Mouse (Mus musculus): Measurements from ENCODE around the gene Sestd1. TPM values are rescaled to one million over a fixed set of nuclear protein-coding genes. Genes with fewer than 3 reads are reported as not detected.

The Sestd1 gene
- total and polyA plus RNA-seq, 2 experiments from 2014 or later, result 21.0 to 41.3 TPM

DNA sequence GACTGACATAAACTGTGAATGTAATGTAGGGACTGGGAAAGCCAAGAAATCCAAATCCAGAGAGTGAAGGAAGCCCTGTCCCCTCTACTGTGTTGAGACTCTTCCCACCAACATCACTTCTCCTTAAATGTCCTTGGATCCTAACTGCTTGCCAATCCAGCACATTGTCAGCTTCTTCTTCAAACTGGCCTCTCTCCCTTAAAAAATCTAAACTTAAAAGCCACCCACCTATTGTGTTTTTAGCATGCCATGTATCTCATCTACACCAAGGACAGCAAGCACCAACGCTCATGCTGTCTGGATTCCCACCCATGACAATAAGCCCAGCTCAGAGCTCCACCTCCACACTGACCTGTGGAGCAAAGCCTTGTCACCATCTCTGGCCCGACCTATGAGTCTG is 7.4 kb downstream of the Sestd1 start:
- ATAC-seq, result no peak
- H3K9ac ChIP-seq (replicated peaks; ENCODE audit: low read length), result no peak overlapping the region
- H3K27me3 ChIP-seq (ENCODE audit: insufficient read depth, low read length), result no peaks in the 10 kb centered on the region
- TF ChIP-seq CTCF (IDR thresholded peaks at IDR 0.05; ENCODE audit: low read depth), result no peak
- H3K4me1 ChIP-seq (ENCODE audit: insufficient read depth, low read length), result peaks cover 10% of the 10 kb centered on the region; the same call in 1 of the 2 replicates
- DNase-seq (ENCODE audit: low spot score), result no peak
- no peaks in the 10 kb centered on the region for H3K36me3 ChIP-seq (ENCODE audit: insufficient read depth, low read length)
- no peak overlapping the region for H3K27ac ChIP-seq
- no peaks in the 10 kb centered on the region for H3K9me3 ChIP-seq (ENCODE audit: low read length)
- no peak overlapping the region for H3K4me2 ChIP-seq (ENCODE audit: low read depth, low read length)
- H3K4me3 ChIP-seq (ENCODE audit: low read length), result no peak overlapping the region
- 93% methylated on average over 2 of the region's 2 CpGs for WGBS

DNA sequence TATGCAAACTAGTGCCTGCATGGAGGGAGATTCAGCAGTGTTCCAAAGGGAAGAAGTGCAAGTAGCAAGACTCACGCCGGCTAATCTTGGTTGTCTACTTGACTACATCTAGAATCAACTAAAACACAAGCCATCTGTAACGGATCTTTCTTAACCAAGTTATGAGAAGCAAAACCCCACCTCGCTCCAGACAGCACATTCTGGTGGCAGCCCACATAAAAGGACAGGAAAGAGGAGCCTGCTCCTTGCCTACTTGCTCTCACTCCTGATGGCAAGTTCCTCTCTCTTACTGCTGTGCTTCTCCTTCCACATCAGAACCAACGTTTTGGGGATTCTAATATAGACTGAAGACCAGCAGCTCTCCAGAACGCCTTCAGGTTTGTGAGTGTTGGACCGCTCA is 9.6 kb downstream of the Sestd1 start:
- Histone ChIP-seq H3K9ac (replicated peaks; ENCODE audit: low read length) (no peak overlapping the region), H3K27me3 (ENCODE audit: insufficient read depth, low read length) (no peaks in the 10 kb centered on the region), H3K4me1 (ENCODE audit: insufficient read depth, low read length) (peaks cover 14% of the 10 kb centered on the region; the same call in 1 of the 2 replicates), H3K27ac (no peak overlapping the region), H3K4me2 (ENCODE audit: low read depth, low read length) (no peak overlapping the region), H3K4me3 (ENCODE audit: low read length) (no peak overlapping the region), H3K36me3 (ENCODE audit: insufficient read depth, low read length) (no peaks in the 10 kb centered on the region), H3K9me3 (ENCODE audit: low read length) (no peaks in the 10 kb centered on the region)
- ATAC-seq, result no peak
- no peak for DNase-seq (ENCODE audit: low spot score)
- TF ChIP-seq CTCF (IDR thresholded peaks at IDR 0.05; ENCODE audit: low read depth), result no peak
- WGBS, result 90% methylated on average over 7 of the region's 7 CpGs

GRCm38 (mm10) chr2:77270136-77270535 is 10.3 kb downstream of the Sestd1 start:
- no peak for TF ChIP-seq CTCF (IDR thresholded peaks at IDR 0.05; ENCODE audit: low read depth)
- Histone ChIP-seq H3K9me3 (ENCODE audit: low read length) (no peaks in the 10 kb centered on the region), H3K36me3 (ENCODE audit: insufficient read depth, low read length) (no peaks in the 10 kb centered on the region), H3K27me3 (ENCODE audit: insufficient read depth, low read length) (no peaks in the 10 kb centered on the region), H3K4me3 (ENCODE audit: low read length) (no peak overlapping the region), H3K27ac (no peak overlapping the region), H3K4me2 (ENCODE audit: low read depth, low read length) (no peak overlapping the region), H3K4me1 (ENCODE audit: insufficient read depth, low read length) (peaks cover 14% of the 10 kb centered on the region; the same call in 1 of the 2 replicates), H3K9ac (replicated peaks; ENCODE audit: low read length) (no peak overlapping the region)
- ATAC-seq, result no peak
- no peak for DNase-seq (ENCODE audit: low spot score)
- 82% methylated on average over 1 of the region's 1 CpGs for WGBS

DNA sequence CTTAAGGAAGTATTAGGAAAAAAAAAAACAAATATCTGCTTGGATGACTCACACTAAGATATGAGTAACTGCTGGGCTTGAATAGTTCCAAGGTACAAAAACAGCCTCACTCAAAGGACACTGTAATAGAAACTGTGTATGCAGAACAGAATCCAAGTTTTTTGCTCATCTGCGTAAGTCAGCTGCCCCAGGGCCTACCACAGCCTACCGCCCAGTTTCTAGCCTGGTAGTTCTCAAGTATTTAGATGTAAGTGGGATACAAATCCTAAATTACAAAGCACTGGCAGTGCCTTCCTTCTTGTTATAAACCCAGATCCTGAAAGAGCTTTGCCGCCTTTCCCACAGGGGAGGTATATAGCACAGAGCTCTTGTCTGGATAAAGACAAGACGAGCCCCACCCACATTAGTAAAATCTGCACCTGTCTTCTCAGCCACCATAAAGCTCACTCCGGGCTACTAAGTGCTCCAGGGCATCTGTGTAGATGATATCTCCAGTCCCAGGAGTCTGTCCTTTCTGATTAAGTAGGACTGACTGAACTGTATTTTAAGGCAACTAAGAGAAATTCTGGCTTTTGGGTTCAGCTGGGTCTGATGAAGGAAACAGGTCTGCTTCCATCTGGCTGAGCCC is 11.7 kb downstream of the Sestd1 start:
- H3K36me3 ChIP-seq (ENCODE audit: insufficient read depth, low read length), result no peaks in the 10 kb centered on the region
- H3K27ac ChIP-seq, result peak overlapping the region; percentile 32; the same call in 1 of the 2 replicates
- no peak for TF ChIP-seq CTCF (IDR thresholded peaks at IDR 0.05; ENCODE audit: low read depth)
- DNase-seq (ENCODE audit: low spot score) (no peak), ATAC-seq (no peak)
- no peak overlapping the region for H3K4me2 ChIP-seq (ENCODE audit: low read depth, low read length)
- H3K9me3 ChIP-seq (ENCODE audit: low read length), result no peaks in the 10 kb centered on the region
- H3K27me3 ChIP-seq (ENCODE audit: insufficient read depth, low read length), result no peaks in the 10 kb centered on the region
- no peak overlapping the region for H3K9ac ChIP-seq (replicated peaks; ENCODE audit: low read length)
- H3K4me3 ChIP-seq (ENCODE audit: low read length), result no peak overlapping the region
- WGBS, result 75% methylated on average over 5 of the region's 5 CpGs
- peaks cover 18% of the 10 kb centered on the region for H3K4me1 ChIP-seq (ENCODE audit: insufficient read depth, low read length)

GRCm38 (mm10) chr2:77266931-77267330 is 13.5 kb downstream of the Sestd1 start:
- H3K9ac ChIP-seq (replicated peaks; ENCODE audit: low read length), result no peak overlapping the region
- H3K27me3 ChIP-seq (ENCODE audit: insufficient read depth, low read length), result no peaks in the 10 kb centered on the region
- ATAC-seq, result no peak
- no peak overlapping the region for H3K4me2 ChIP-seq (ENCODE audit: low read depth, low read length)
- H3K36me3 ChIP-seq (ENCODE audit: insufficient read depth, low read length), result no peaks in the 10 kb centered on the region
- peaks cover 19% of the 10 kb centered on the region for H3K4me1 ChIP-seq (ENCODE audit: insufficient read depth, low read length)
- no peak for DNase-seq (ENCODE audit: low spot score)
- H3K4me3 ChIP-seq (ENCODE audit: low read length), result no peak overlapping the region
- H3K27ac ChIP-seq, result no peak overlapping the region
- 90% methylated on average over 2 of the region's 2 CpGs for WGBS
- TF ChIP-seq CTCF (IDR thresholded peaks at IDR 0.05; ENCODE audit: low read depth), result no peak
- H3K9me3 ChIP-seq (ENCODE audit: low read length), result no peaks in the 10 kb centered on the region

DNA sequence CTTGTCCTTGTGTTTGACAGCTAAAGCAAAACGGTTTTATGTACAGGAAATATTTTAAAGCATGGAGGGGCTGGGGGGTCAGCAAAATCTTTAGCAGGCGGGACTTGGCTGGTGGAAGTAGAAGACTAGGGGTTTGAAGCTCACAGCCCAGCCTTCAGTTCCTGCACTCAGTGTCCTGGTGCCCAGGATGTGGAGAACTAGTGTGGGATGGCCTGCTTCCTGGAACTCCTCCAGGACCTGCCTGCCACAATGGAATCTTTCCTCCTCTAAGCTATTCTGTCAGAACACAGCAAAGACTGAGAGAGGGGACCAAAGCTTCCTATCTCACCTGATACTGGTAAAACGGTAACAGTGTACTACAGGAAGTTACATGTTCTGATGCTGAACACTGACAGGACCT is 14.4 kb downstream of the Sestd1 start:
- WGBS, result 76% methylated on average over 3 of the region's 3 CpGs

DNA sequence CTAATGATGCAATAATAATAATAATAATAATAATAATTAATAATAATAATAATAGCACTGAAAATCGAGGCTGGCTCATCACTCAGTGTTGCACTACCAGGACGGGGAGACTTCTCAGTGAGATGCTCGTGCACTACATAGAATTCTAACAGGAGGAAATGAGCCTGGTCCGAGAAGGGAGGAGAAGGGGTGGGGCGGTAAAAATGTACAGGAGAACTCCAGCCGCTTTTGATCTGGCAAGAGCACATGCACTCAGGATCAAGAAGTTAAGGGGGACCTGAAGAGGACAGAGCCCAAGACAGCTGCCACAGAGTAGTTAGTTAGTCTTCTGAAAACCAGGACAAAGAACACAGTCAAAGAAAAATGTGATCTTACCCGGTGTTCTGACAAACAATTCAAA is 15.1 kb downstream of the Sestd1 start:
- WGBS, result 70% methylated on average over 7 of the region's 7 CpGs
- ATAC-seq (no peak), DNase-seq (ENCODE audit: low spot score) (no peak)
- Histone ChIP-seq H3K4me1 (ENCODE audit: insufficient read depth, low read length) (peaks cover 19% of the 10 kb centered on the region), H3K9ac (replicated peaks; ENCODE audit: low read length) (no peak overlapping the region), H3K36me3 (ENCODE audit: insufficient read depth, low read length) (no peaks in the 10 kb centered on the region), H3K4me3 (ENCODE audit: low read length) (no peak overlapping the region), H3K4me2 (ENCODE audit: low read depth, low read length) (no peak overlapping the region), H3K9me3 (ENCODE audit: low read length) (no peaks in the 10 kb centered on the region), H3K27ac (no peak overlapping the region), H3K27me3 (ENCODE audit: insufficient read depth, low read length) (no peaks in the 10 kb centered on the region)
- TF ChIP-seq CTCF (IDR thresholded peaks at IDR 0.05; ENCODE audit: low read depth), result no peak

More for the DNA sequence above, 14.4 kb downstream of the Sestd1 start:
- Histone ChIP-seq H3K27ac (0 out of 2 replicates have a peak overlapping the region, but pooled peaks have one; percentile 1), H3K9ac (replicated peaks; ENCODE audit: low read length) (no peak overlapping the region), H3K36me3 (ENCODE audit: insufficient read depth, low read length) (no peaks in the 10 kb centered on the region), H3K4me3 (ENCODE audit: low read length) (no peak overlapping the region), H3K4me1 (ENCODE audit: insufficient read depth, low read length) (peaks cover 19% of the 10 kb centered on the region), H3K27me3 (ENCODE audit: insufficient read depth, low read length) (no peaks in the 10 kb centered on the region), H3K9me3 (ENCODE audit: low read length) (no peaks in the 10 kb centered on the region), H3K4me2 (ENCODE audit: low read depth, low read length) (no peak overlapping the region)
- DNase-seq (ENCODE audit: low spot score), result no peak
- no peak for TF ChIP-seq CTCF (IDR thresholded peaks at IDR 0.05; ENCODE audit: low read depth)
- no peak for ATAC-seq

Data from hindbrain, postnatal 0 days (tissue).